Mouse (Mus musculus) thymus, adult 2 months (tissue): ENCODE data around the gene Adamts10.

Experiments
- CTCF ChIP-seq: fragments of 200-500 bp; IDR thresholded peaks from 2 replicates; pipeline ENCODE4 v1.5.1; 2012; ENCODE audit warnings: mild to moderate bottlenecking, control low read depth, low read length, moderate library complexity, borderline replicate concordance; ENCODE audit not compliant: control insufficient read depth, poor library complexity, insufficient read depth; ENCODE audit errors: extremely low read depth
- POLR2A ChIP-seq: fragments of 200-500 bp; IDR thresholded peaks from 2 replicates; pipeline ENCODE4 v1.6.1; 2012; ENCODE audit warnings: mild to moderate bottlenecking, low read length, control low read depth, moderate library complexity; ENCODE audit not compliant: control insufficient read depth, poor library complexity, insufficient read depth; ENCODE audit errors: extremely low read depth

DNA sequence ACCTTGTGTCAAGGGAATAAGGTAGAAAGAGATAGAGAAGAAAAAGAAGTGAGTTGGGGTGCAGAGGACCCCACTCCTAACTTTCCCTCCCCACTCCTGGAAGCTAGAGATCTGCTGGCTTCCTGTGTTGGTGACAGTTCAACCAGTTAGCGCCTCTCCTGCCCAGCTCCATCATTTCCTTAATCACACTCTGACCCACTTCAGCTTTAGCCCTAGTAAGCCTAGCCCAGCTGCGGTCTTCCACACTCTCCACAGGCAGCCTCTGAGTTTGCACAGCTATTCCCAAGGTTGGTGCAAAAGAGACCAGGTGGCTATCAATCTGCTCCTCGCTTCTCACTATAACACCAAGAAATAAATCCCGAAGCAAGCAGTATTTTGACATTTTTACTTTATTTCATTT is 15.9 kb downstream of the Adamts10 start:
- TF ChIP-seq CTCF, result no peak
- TF ChIP-seq POLR2A, result no peak
